ENCODE assay signal across 8 mouse cellular contexts in genomic region chr8:95488698-95489332, GRCm38 (mm10). TPM values are rescaled to one million over a fixed set of nuclear protein-coding genes. Genes with fewer than 3 reads are reported as not detected.
A peak's percentile ranks its signal among the peaks of the same experiment; 100 is the strongest.
DNase-seq lines count a peak whose midpoint lies in the region; ATAC-seq and TF ChIP-seq lines count a peak whose summit lies in the region.

No protein-coding gene starts in this region.

- H3K9me3 ChIP-seq in heart, embryonic 14.5 days (ENCODE audit: control insufficient read depth, low read length): no peaks in the 10 kb centered on the region
- H3K9me3 ChIP-seq in liver, embryonic 14.5 days (ENCODE audit: control insufficient read depth, low read length): no peaks in the 10 kb centered on the region
- H3K9me3 ChIP-seq in stomach, embryonic 15.5 days: no peaks in the 10 kb centered on the region

- TF ChIP-seq CTCF in liver, embryonic 14.5 days (IDR thresholded peaks at IDR 0.05; ENCODE audit: low read depth): peak; percentile 76

- H3K36me3 ChIP-seq in heart, embryonic 14.5 days (ENCODE audit: control insufficient read depth, insufficient read depth, low read length): peaks cover 36% of the 10 kb centered on the region
- H3K36me3 ChIP-seq in liver, embryonic 14.5 days (replicated peaks; ENCODE audit: control insufficient read depth, insufficient read depth, low read depth): peaks cover 12% of the 10 kb centered on the region
- peaks cover 10% of the 10 kb centered on the region; the same call in 1 of the 2 replicates for H3K36me3 ChIP-seq in stomach, embryonic 15.5 days

- peak; percentile 93 for DNase-seq in kidney, postnatal 10 days
- DNase-seq in liver, embryonic 14.5 days (ENCODE audit: low read depth in 3 of 3, low spot score in 3 of 3): peak; percentile 60 to 66 (median 65)
- DNase-seq in neural tube, embryonic 10.5 days (ENCODE audit: extremely low spot score, low spot score): peak; percentile 87

- TF ChIP-seq EP300 in liver, embryonic 14.5 days (IDR thresholded peaks at IDR 0.05; ENCODE audit: low read depth): no peak

- peaks cover 3% of the 10 kb centered on the region; the same call in 1 of the 2 replicates for H3K4me1 ChIP-seq in brown adipose tissue, adult 24 weeks (ENCODE audit: control insufficient read depth, insufficient read depth, insufficient read length, low read length)
- peaks cover 4 to 20% of the 10 kb centered on the region in 2 experiments for H3K4me1 ChIP-seq in heart, embryonic 14.5 days (ENCODE audit: control insufficient read depth in 2 of 2, insufficient read depth in 2 of 2, low read length in 2 of 2)
- peaks cover 8 to 12% of the 10 kb centered on the region in 2 experiments for H3K4me1 ChIP-seq in liver, embryonic 14.5 days (replicated peaks; ENCODE audit: control insufficient read depth in 2 of 2, insufficient read depth in 2 of 2, low read length in 1 of 2)
- peaks cover 7% of the 10 kb centered on the region; the same call in 1 of the 2 replicates for H3K4me1 ChIP-seq in stomach, embryonic 15.5 days

- H3K27ac ChIP-seq in brown adipose tissue, adult 24 weeks (replicated peaks; ENCODE audit: low read depth, low read length): no peak overlapping the region
- peak overlapping the region in 1 of 2 experiments; percentile 61; a peak in 2 of 4 replicates for H3K27ac ChIP-seq in heart, embryonic 14.5 days (replicated peaks in 1 of 2; ENCODE audit: control insufficient read depth in 1 of 2, insufficient read depth in 1 of 2, low read depth in 2 of 2, low read length in 2 of 2)
- H3K27ac ChIP-seq in liver, embryonic 14.5 days: no peak overlapping the region
- H3K27ac ChIP-seq in stomach, embryonic 15.5 days: no peak overlapping the region

- no peaks in the 10 kb centered on the region for H3K27me3 ChIP-seq in heart, embryonic 14.5 days (ENCODE audit: control insufficient read depth, insufficient read depth, low read length)
- H3K27me3 ChIP-seq in liver, embryonic 14.5 days (ENCODE audit: control insufficient read depth, insufficient read depth, low read length): no peaks in the 10 kb centered on the region
- H3K27me3 ChIP-seq in stomach, embryonic 15.5 days (replicated peaks): no peaks in the 10 kb centered on the region

- ATAC-seq in CD4-positive, CD25-positive, alpha-beta regulatory T cell, adult 4 months: peak; percentile 92
- ATAC-seq in erythroid progenitor cell, adult 5-6 weeks (replicated peaks; ENCODE audit: low FRiP score, poor library complexity, severe bottlenecking): peak; percentile 92
- ATAC-seq in heart, embryonic 14.5 days (ENCODE audit: insufficient number of reproducible peaks, insufficient read depth, low FRiP score, low read depth): peak; percentile 81
- peak; percentile 88 for ATAC-seq in liver, embryonic 14.5 days (ENCODE audit: insufficient read depth)
- ATAC-seq in stomach, embryonic 15.5 days (ENCODE audit: insufficient read depth, low FRiP score, low read depth): peak; percentile 86

- H3K9ac ChIP-seq in heart, embryonic 14.5 days (ENCODE audit: low read length): peak overlapping the region; percentile 97
- H3K9ac ChIP-seq in liver, embryonic 14.5 days (replicated peaks): peak overlapping the region; percentile 94
- H3K9ac ChIP-seq in stomach, embryonic 15.5 days: peak overlapping the region; percentile 96

- WGBS in heart, embryonic 14.5 days: 5% methylated on average over 20 of the region's 42 CpGs
- WGBS in liver, embryonic 14.5 days (ENCODE audit: insufficient replicate concordance): 2% methylated on average over 21 of the region's 42 CpGs
- 5% methylated on average over 20 of the region's 42 CpGs for WGBS in stomach, embryonic 15.5 days

- H3K4me3 ChIP-seq in brown adipose tissue, adult 24 weeks (ENCODE audit: insufficient read depth, low read depth, low read length): peak overlapping the region; percentile 91
- peak overlapping the region; percentile 92 to 94 for H3K4me3 ChIP-seq in heart, embryonic 14.5 days (ENCODE audit: control insufficient read depth in 1 of 2, insufficient read depth in 1 of 2, low read depth in 1 of 2, low read length in 2 of 2)
- peak overlapping the region; percentile 94 to 99 for H3K4me3 ChIP-seq in liver, embryonic 14.5 days (ENCODE audit: insufficient read depth in 1 of 2, low read depth in 2 of 2, low read length in 2 of 2)
- peak overlapping the region; percentile 91 for H3K4me3 ChIP-seq in stomach, embryonic 15.5 days (replicated peaks)

- H3K4me2 ChIP-seq in heart, embryonic 14.5 days (ENCODE audit: low read length): peak overlapping the region; percentile 70
- peak overlapping the region; percentile 93 for H3K4me2 ChIP-seq in liver, embryonic 14.5 days (ENCODE audit: low read depth)
- H3K4me2 ChIP-seq in stomach, embryonic 15.5 days: peak overlapping the region; percentile 74

RNA-seq across cellular contexts. Expression of gene Csnk2a2, which starts 1.0 kb away (rescaled TPM):
- polyA plus RNA-seq in CD4-positive, CD25-positive, alpha-beta regulatory T cell, adult 4 months (2017; shearing (Covaris generic)): 10 to 100 TPM; 15.0 to 17.7 TPM
- polyA plus RNA-seq in brown adipose tissue, adult 24 weeks (2012; ENCODE audit: insufficient read depth, insufficient read length, missing spikeins): 23.4 and 32.7 TPM in 2 replicates
- 22.2 and 69.9 TPM in 2 replicates for total RNA-seq in erythroid progenitor cell, adult 5-6 weeks (2015; ENCODE audit: low replicate concordance)
- 28.4 and 33.0 TPM in 2 replicates for total RNA-seq in erythroid progenitor cell, adult 5-6 weeks (2017; ENCODE audit: low replicate concordance)
- polyA plus RNA-seq in heart, embryonic 14.5 days (2014; fragmentation: Nextera tagmentation; extraction: Ambion mirVana): 16.7 and 17.4 TPM in 2 replicates
- polyA plus RNA-seq in liver, embryonic 14.5 days (2012; rRNA removed): 9.7 and 12.8 TPM in 2 replicates
- polyA plus RNA-seq in liver, embryonic 14.5 days (2014; fragmentation: Nextera tagmentation; extraction: Ambion mirVana): 6.9 and 7.1 TPM in 2 replicates
- polyA plus RNA-seq in stomach, embryonic 15.5 days (2015; fragmentation: Nextera tagmentation; extraction: Ambion mirVana): 8.8 and 11.1 TPM in 2 replicates

RNA-seq across cellular contexts. Expression of gene Ccdc113, which starts 45.1 kb away (rescaled TPM):
- polyA plus RNA-seq in CD4-positive, CD25-positive, alpha-beta regulatory T cell, adult 4 months (2017; shearing (Covaris generic)): not detected
- not detected in 2 replicates for polyA plus RNA-seq in brown adipose tissue, adult 24 weeks (2012; ENCODE audit: insufficient read depth, insufficient read length, missing spikeins)
- not detected in 2 replicates for total RNA-seq in erythroid progenitor cell, adult 5-6 weeks (2015; ENCODE audit: low replicate concordance)
- total RNA-seq in erythroid progenitor cell, adult 5-6 weeks (2017; ENCODE audit: low replicate concordance): 2.7 TPM in 1 of 2 replicates, not detected in the other
- polyA plus RNA-seq in heart, embryonic 14.5 days (2014; fragmentation: Nextera tagmentation; extraction: Ambion mirVana): 2.4 and 2.8 TPM in 2 replicates
- not detected in 2 replicates for polyA plus RNA-seq in liver, embryonic 14.5 days (2012; rRNA removed)
- polyA plus RNA-seq in liver, embryonic 14.5 days (2014; fragmentation: Nextera tagmentation; extraction: Ambion mirVana): not detected in 2 replicates
- polyA plus RNA-seq in stomach, embryonic 15.5 days (2015; fragmentation: Nextera tagmentation; extraction: Ambion mirVana): 0.13 and 0.21 TPM in 2 replicates

RNA-seq across cellular contexts. Expression of gene Cfap20, which starts 54.1 kb away (rescaled TPM):
- polyA plus RNA-seq in CD4-positive, CD25-positive, alpha-beta regulatory T cell, adult 4 months (2017; shearing (Covaris generic)): 10 to 100 TPM; 57.9 to 91.6 TPM
- 17.2 and 22.0 TPM in 2 replicates for polyA plus RNA-seq in brown adipose tissue, adult 24 weeks (2012; ENCODE audit: insufficient read depth, insufficient read length, missing spikeins)
- total RNA-seq in erythroid progenitor cell, adult 5-6 weeks (2015; ENCODE audit: low replicate concordance): 30.2 and 44.3 TPM in 2 replicates
- total RNA-seq in erythroid progenitor cell, adult 5-6 weeks (2017; ENCODE audit: low replicate concordance): 13.2 and 20.3 TPM in 2 replicates
- 184 and 195 TPM in 2 replicates for polyA plus RNA-seq in heart, embryonic 14.5 days (2014; fragmentation: Nextera tagmentation; extraction: Ambion mirVana)
- 22.0 and 30.1 TPM in 2 replicates for polyA plus RNA-seq in liver, embryonic 14.5 days (2012; rRNA removed)
- polyA plus RNA-seq in liver, embryonic 14.5 days (2014; fragmentation: Nextera tagmentation; extraction: Ambion mirVana): 34.8 and 35.7 TPM in 2 replicates
- 134 and 140 TPM in 2 replicates for polyA plus RNA-seq in stomach, embryonic 15.5 days (2015; fragmentation: Nextera tagmentation; extraction: Ambion mirVana)
